Mouse (Mus musculus): ENCODE measurements around the gene Rock2.

GRCm38 (mm10) chr12:16873549-16873948 is 21.1 kb upstream of the Rock2 start:
- TF ChIP-seq POLR2A (IDR thresholded peaks at IDR 0.05; ENCODE audit: extremely low read depth, insufficient read depth, low read length) (no peak), CTCF (IDR thresholded peaks at IDR 0.05; ENCODE audit: low read depth, low read length) (no peak)

All from liver, adult 2 months (tissue).